Mouse (Mus musculus): ENCODE results near the gene Lgals8.
"Not testable (repeated sequence)": the region's sequence is repeated elsewhere in the genome, so short reads cannot be mapped to it uniquely, and the experiment has no call there.

Lgals8 gene

DNA sequence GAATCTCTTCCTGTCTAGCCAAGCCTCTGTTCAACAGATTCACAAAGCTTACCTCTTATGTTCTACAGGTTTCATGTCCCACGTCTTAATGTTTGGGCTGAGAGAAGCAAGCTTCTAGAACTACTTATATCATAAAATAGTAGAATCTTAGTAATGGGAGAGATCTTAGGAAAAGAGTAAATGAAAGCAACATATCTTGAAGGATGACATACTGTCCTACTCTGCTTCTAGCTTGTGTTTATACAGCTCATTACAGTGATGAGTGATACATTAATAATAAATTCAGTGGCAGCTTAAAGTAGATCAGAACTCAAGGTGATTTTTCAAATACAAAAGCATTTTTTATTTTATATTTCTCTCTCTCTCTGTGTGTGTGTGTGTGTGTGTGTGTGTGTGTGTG lies at the start of gene Lgals8:
Gene Lgals8, minus strand, starts transcription at position 101 of the 400 bp plus-strand sequence.
- no peak for DNase-seq (ENCODE audit: low read depth, low spot score)

DNA sequence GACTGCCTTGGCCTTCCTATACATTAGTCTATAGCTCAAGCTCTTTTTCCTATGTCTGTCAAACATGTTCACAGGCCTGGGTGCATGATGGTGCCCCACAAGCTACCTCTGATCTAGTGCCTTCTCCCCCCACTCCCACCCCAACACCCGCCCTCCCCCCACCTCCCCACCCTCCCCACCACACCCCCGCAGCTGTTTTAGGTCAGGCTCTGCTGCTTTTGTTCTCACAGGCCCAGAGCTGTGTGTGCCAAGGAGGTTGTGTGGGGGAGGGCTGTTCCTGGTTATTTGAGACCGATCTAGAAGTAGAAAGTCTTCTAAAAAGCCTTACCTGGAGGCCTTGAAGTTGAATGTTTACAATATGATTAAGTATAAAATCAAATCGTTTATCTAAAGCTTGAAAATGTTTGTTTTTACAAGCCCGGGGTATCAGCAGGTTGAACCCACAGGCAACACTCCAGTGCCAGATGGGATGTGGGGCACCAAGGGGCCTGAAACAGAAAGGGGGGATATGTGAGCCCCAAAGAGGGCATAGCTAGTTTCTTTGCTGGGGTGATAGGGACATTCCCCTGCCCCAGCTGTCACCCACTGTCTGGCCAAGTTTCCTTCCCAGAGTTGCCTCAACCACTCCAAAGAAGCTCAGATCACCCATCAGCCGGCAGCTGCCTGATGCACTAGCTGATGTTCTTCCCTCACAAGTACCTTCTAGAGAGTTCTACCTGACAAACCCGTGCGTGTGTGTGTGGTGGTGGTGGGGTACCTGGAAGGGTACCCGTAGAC lies 46.6 kb upstream of the Lgals8 start:
- DNase-seq (ENCODE audit: low read depth, low spot score) = no peak

- DNase-seq (ENCODE audit: low read depth, low spot score) = no peak
These were observed 45.3 kb upstream of the Lgals8 start for GRCm38 (mm10) chr13:12510032-12510431.

- DNase-seq (ENCODE audit: low read depth, low spot score) = no peak
These were observed 42.7 kb upstream of the Lgals8 start for GRCm38 (mm10) chr13:12507426-12507825.

- no peak for DNase-seq (ENCODE audit: low read depth, low spot score)
These were observed 40.6 kb upstream of the Lgals8 start for GRCm38 (mm10) chr13:12505359-12505758.

- no peak for DNase-seq (ENCODE audit: low read depth, low spot score)
These were observed 38.6 kb upstream of the Lgals8 start for GRCm38 (mm10) chr13:12503238-12503751.

- DNase-seq (ENCODE audit: low read depth, low spot score) = no peak
These were observed 38.0 kb upstream of the Lgals8 start for GRCm38 (mm10) chr13:12502665-12503237.

- DNase-seq (ENCODE audit: low read depth, low spot score) = no peak
These were observed 34.4 kb upstream of the Lgals8 start for GRCm38 (mm10) chr13:12499107-12499506.

- DNase-seq (ENCODE audit: low read depth, low spot score) = no peak
These were observed 33.1 kb upstream of the Lgals8 start for GRCm38 (mm10) chr13:12497809-12498208.

DNA sequence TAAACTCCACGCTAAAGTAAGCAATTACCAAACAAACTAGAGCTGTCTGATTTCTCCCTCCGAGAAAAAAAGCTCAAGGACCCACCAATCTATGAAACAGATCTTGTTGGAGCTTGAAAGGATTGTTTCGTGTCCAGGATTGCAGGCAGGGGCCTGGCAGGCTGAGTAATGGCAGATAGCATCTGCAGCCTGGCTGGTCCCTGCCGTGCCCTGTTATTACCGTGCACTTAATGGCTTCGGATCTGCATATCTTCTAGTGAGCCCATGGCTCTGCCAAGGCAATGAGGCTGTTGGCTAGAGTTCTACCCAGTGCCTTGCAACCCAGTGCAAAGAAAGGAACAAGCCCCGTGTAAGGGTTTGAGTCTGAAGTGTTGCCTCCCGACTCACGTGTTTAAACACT lies 30.0 kb upstream of the Lgals8 start:
- no peak for DNase-seq (ENCODE audit: low read depth, low spot score)

DNA sequence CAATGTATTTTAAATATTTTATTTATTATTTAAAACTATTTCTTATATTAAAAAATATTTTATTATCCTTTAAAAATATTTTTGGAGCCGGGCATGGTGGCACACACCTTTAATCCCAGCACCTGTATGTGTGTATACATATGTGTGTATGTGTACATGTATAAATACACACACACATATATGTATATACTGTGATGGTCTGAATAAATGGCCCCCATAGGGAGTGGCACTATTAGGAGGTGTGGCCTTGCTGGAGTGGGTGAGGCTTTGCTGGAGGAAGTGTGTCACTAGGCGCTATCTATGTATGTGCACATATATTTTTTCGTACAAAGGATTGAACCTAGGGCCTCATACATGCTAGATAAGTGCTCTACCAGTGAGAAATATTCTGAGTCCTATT lies 27.8 kb upstream of the Lgals8 start:
- DNase-seq (ENCODE audit: low read depth, low spot score) = no peak

DNA sequence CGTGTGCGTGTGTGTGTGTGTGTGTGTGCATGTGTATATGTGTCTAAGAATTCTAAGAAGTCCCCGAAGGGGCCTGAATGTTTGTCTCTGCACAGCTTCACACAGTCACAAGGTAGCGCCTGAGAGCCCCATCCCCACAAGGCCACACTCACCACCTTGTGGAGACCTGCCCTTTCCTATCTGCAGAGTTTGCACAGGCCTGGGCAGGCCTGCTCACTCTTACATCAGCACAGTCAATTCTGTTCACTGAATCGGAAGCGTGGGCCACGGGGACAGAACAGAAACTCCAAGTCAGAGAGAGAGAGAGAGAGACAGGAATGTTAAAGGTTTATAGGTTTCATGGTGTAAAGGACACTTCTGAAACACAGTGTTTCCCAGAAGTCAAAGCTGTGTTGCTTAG lies 20.9 kb upstream of the Lgals8 start:
- no peak for DNase-seq (ENCODE audit: low read depth, low spot score)

DNA sequence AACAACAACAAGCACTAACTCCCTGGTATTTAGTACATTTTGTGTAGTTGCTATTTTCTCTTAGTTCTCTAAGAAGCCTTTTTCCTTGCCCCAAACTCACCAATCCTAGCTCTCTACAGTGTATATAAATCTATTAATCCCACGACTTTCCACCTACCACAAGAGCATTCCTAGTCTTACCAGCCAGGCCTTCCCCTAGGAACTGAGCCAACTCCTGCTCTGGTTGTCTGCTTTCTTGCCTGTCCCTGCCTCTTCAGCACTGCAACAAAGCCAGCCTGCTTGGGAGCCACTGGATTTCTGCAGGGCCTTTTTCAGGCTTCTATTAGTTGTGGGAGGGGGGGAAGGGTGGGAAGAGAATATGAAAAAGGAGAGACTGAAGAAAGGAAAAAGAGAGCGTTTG lies 20.5 kb upstream of the Lgals8 start:
- no peak for DNase-seq (ENCODE audit: low read depth, low spot score)

DNA sequence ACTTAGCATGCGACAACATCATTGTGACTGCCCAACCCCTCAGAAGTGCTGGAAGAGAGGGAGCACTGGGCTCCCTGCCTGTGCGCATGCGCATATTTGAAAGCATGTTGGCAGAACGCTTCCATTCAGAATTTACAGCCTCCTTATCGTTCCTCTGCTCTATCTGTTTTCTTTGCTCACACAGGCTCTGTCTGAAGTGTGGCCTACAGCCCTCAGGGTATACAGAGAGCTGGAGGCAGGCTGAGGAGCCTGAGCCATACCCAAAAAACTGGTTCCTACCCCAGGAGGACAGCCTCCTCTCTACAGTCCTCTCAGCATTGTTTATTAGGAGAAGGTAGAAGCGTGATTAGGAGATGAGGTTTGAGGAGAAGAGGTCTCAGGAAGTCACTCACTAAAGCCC lies 15.1 kb upstream of the Lgals8 start:
- no peak for DNase-seq (ENCODE audit: low read depth, low spot score)

DNA sequence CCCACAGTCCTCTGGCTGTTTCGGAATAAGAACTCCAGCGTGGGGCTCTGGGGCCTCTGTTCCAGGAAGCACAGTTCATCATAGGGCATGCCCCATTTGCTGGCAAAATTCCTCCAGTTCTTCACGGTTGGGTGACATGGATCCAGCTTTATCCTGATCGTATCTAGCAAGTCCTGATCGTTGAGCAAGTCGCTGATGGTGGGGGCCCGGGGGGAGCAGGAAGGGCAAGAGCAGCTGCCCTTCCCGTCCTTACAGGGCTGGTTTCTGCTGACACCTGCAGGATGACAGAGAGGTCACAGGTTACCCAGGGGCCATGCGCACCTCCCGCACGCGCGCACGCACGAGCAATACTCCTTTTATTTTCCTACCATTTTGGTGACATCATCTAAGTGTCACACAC lies 13.6 kb upstream of the Lgals8 start:
- no peak for DNase-seq (ENCODE audit: low read depth, low spot score)

GRCm38 (mm10) chr13:12476886-12477285 lies 12.1 kb upstream of the Lgals8 start:
- no peak for DNase-seq (ENCODE audit: low read depth, low spot score)

GRCm38 (mm10) chr13:12475239-12475638 lies 10.5 kb upstream of the Lgals8 start:
- DNase-seq (ENCODE audit: low read depth, low spot score) = no peak

DNA sequence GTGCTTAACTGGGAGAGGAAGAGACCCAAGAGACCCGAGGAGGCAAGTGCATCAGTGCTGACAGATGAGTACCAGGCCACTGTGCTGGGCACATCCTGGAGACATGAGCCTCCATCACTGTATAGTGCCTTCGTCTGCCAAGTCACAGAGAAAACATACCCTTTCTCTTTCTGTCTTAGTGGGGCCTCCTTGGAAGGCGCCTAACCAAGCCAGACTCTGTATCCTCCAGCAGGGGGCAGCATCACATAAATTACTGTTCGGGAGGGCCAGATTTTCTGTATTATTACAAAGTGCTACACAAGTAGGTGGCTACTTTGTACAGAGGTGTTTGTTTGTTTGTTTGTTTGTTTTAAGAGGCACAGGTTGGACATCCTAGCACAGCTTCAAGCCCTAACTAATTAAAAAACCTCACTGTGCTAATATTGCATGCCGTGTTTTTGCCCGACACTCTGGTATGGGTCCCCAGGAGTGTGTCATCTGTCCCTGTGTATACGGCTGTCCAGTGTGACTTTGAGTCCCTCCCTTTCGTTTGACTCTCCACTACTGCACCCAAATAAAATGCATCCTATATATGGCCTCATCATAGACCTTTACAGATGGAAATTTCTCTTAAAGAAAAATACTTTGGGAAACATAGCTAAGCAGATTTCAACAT lies 9.1 kb upstream of the Lgals8 start:
- peak; percentile 71 for DNase-seq (ENCODE audit: low read depth, low spot score)

- DNase-seq (ENCODE audit: low read depth, low spot score) = no peak
These were observed 3.7 kb upstream of the Lgals8 start for GRCm38 (mm10) chr13:12468488-12468887.

GRCm38 (mm10) chr13:12464159-12464558 lies 585 bp downstream of the Lgals8 start:
- DNase-seq (ENCODE audit: low read depth, low spot score) = not testable (repeated sequence)

DNA sequence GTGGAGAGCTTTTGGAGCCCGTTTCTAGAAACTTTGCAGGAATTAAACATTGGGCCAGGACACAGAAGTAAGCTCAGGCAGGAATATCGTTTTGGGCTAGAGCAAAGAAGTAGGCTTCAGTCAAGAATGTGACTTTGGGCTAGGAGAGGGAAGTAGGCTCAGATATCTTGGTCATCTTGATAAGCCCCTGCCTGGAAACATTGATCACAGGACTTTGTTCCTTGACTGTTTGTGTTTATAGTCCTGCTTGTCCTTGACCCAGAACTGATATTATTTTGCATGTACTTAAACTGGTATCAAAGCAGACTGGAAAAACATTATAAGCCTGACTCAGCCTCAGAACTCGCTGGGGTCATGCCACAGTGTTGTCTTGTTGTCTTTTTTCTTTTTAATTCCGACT lies 2.1 kb downstream of the Lgals8 start:
- DNase-seq (ENCODE audit: low read depth, low spot score) = no peak

GRCm38 (mm10) chr13:12461730-12462119 lies 3.0 kb downstream of the Lgals8 start:
- DNase-seq (ENCODE audit: low read depth, low spot score) = no peak
